Mouse (Mus musculus) forebrain, embryonic 11.5 days (tissue): ENCODE measurements at regions not wholly inside any gene's neighbourhood (a gene's known extent, or its start where the extent isn't known, plus 50 kb on each side); places are given as distances from the start of the nearest gene placed in this dataset.

Experiments
- ATAC-seq: fragments of 200-750 bp; cut with Nextera tagmentation; replicated peaks from 2 replicates; pipeline ENCODE4 v1.8.0; 2017; ENCODE audit warnings: moderate TSS enrichment; ENCODE audit not compliant: low FRiP score
- DNase-seq: peaks from one replicate; pipeline ENCODE4 v3.0.0-alpha.2; 2017; ENCODE audit warnings: low spot score
- H3K27ac ChIP-seq: fragments of 300-500 bp; sonication (generic); 2 replicates; pipeline ENCODE4 v1.5.1; 2014; ENCODE audit warnings: low read depth, low read length
- H3K27me3 ChIP-seq: fragments of 300-500 bp; sonication (generic); 2 replicates; pipeline ENCODE4 v1.6.1; 2014; ENCODE audit warnings: mild to moderate bottlenecking, low read length, mixed read lengths; ENCODE audit not compliant: control insufficient read depth, insufficient read depth
- H3K36me3 ChIP-seq: fragments of 300-500 bp; sonication (generic); 2 replicates; pipeline ENCODE4 v1.6.1; 2014; ENCODE audit warnings: mild to moderate bottlenecking, low read length, moderate library complexity, mixed read lengths; ENCODE audit not compliant: control insufficient read depth, insufficient read depth
- H3K4me1 ChIP-seq: fragments of 300-500 bp; sonication (generic); replicated peaks from 2 replicates; pipeline ENCODE4 v1.6.1; 2014; ENCODE audit warnings: low read length, mixed read lengths; ENCODE audit not compliant: control insufficient read depth, insufficient read depth
- H3K4me2 ChIP-seq: fragments of 300-500 bp; sonication (generic); 2 replicates; pipeline ENCODE4 v1.6.1; 2014; ENCODE audit warnings: low read depth, mild to moderate bottlenecking, low read length, moderate library complexity, mixed read lengths; ENCODE audit not compliant: severe bottlenecking
- H3K4me3 ChIP-seq: fragments of 300-500 bp; sonication (generic); 2 replicates; pipeline ENCODE4 v1.5.1; 2014; ENCODE audit warnings: low read depth, low read length
- H3K9ac ChIP-seq: fragments of 300-500 bp; sonication (generic); 2 replicates; pipeline ENCODE4 v1.6.1; 2014; ENCODE audit warnings: low read length
- H3K9me3 ChIP-seq: fragments of 300-500 bp; sonication (generic); 2 replicates; pipeline ENCODE4 v1.6.1; 2016; ENCODE audit warnings: low read length, mixed read lengths; ENCODE audit not compliant: control insufficient read depth
- WGBS: fragments of 180-500 bp; shearing (Covaris S2); extraction: QIAGEN DNeasy Blood & Tissue Kit; methylation state at CpG from one replicate; pipeline ENCODE4 v1.1.7; 2014; 5-methylcytosine and 5-hydroxymethylcytosine counted together

GRCm38 (mm10) chr5:142340205-142341025 lies 60.9 kb upstream of the Foxk1 start:
- no peaks in the 10 kb centered on the region for H3K36me3 ChIP-seq
- H3K27ac ChIP-seq: no peak overlapping the region
- H3K9me3 ChIP-seq: no peaks in the 10 kb centered on the region
- no peak overlapping the region for H3K4me2 ChIP-seq
- H3K4me3 ChIP-seq: no peak overlapping the region
- no peak for ATAC-seq
- no peaks in the 10 kb centered on the region for H3K27me3 ChIP-seq
- no peak for DNase-seq
- no peak overlapping the region for H3K9ac ChIP-seq
- 65% methylated on average over 14 of the region's 14 CpGs for WGBS
- H3K4me1 ChIP-seq: no peaks in the 10 kb centered on the region

- no peaks in the 10 kb centered on the region for H3K4me1 ChIP-seq
- H3K27ac ChIP-seq: no peak overlapping the region
- no peak overlapping the region for H3K4me3 ChIP-seq
- WGBS: 80% methylated on average over 3 of the region's 3 CpGs
- H3K36me3 ChIP-seq: no peaks in the 10 kb centered on the region
- H3K4me2 ChIP-seq: no peak overlapping the region
- DNase-seq (no peak), ATAC-seq (no peak)
- H3K9ac ChIP-seq: no peak overlapping the region
- no peaks in the 10 kb centered on the region for H3K27me3 ChIP-seq
- no peaks in the 10 kb centered on the region for H3K9me3 ChIP-seq
These were observed 60.3 kb upstream of the Foxk1 start for GRCm38 (mm10) chr5:142341026-142341432.

- Histone ChIP-seq H3K9me3 (no peaks in the 10 kb centered on the region), H3K36me3 (no peaks in the 10 kb centered on the region), H3K27ac (no peak overlapping the region), H3K4me3 (no peak overlapping the region), H3K9ac (no peak overlapping the region), H3K27me3 (no peaks in the 10 kb centered on the region), H3K4me1 (no peaks in the 10 kb centered on the region), H3K4me2 (no peak overlapping the region)
- ATAC-seq (no peak), DNase-seq (no peak)
- 90% methylated on average over 1 of the region's 1 CpGs for WGBS
These were observed 54.8 kb upstream of the Foxk1 start for GRCm38 (mm10) chr5:142346454-142346853.

GRCm38 (mm10) chr5:142350574-142350973 lies 50.7 kb upstream of the Foxk1 start:
- no peaks in the 10 kb centered on the region for H3K36me3 ChIP-seq
- WGBS: 56% methylated on average over 5 of the region's 5 CpGs
- no peaks in the 10 kb centered on the region for H3K27me3 ChIP-seq
- H3K4me3 ChIP-seq: no peak overlapping the region
- H3K27ac ChIP-seq: no peak overlapping the region
- no peak for DNase-seq
- ATAC-seq: no peak
- H3K4me2 ChIP-seq: no peak overlapping the region
- H3K4me1 ChIP-seq: no peaks in the 10 kb centered on the region
- H3K9ac ChIP-seq: no peak overlapping the region
- H3K9me3 ChIP-seq: no peaks in the 10 kb centered on the region
